Mouse (Mus musculus): ENCODE data around the gene 6430571L13Rik.
A peak's percentile ranks its signal among the peaks of the same experiment; 100 is the strongest.

The 6430571L13Rik gene

DNA sequence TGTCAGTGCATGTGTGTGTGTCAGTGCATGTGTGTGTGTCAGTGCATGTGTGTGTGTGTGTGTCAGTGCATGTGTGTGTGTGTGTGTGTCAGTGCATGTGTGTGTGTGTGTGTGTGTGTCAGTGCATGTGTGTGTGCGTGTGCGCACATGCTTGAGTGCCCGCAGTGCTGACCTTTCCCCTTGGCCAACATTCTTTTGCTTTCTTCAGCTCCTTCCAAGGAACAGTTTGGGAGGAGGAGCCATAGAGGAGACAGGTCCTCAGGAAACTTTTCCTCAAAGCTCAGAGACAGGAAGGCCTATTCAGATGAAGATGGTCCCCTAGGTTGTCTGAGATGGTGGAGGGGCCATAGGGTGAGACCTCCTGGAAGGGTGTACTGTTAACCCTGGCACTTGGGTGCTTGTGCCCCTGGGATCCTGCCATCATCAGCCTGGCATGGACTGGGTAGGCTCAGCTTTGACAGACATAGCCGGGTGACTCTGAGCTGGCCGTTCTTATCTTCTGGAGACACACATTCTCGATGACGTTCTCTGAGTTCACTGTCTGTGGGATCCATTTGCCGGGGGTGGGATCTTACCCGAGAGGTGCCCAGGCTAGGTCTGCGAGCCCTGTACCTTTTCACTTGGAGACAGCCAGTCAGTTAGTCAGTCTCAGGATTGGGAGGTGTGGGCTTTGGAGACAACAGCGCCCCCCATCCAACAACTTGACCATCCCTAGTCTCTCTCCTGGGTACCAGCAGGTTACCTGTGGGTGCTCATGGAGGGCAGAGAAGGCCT is 33.1 kb upstream of the 6430571L13Rik start:
- DNase-seq (ENCODE audit: low spot score in 2 of 2), result no peak

GRCm38 (mm10) chr9:107307886-107308285 is 32.5 kb upstream of the 6430571L13Rik start:
- DNase-seq (ENCODE audit: low spot score in 2 of 2), result peak; percentile 73 to 85

DNA sequence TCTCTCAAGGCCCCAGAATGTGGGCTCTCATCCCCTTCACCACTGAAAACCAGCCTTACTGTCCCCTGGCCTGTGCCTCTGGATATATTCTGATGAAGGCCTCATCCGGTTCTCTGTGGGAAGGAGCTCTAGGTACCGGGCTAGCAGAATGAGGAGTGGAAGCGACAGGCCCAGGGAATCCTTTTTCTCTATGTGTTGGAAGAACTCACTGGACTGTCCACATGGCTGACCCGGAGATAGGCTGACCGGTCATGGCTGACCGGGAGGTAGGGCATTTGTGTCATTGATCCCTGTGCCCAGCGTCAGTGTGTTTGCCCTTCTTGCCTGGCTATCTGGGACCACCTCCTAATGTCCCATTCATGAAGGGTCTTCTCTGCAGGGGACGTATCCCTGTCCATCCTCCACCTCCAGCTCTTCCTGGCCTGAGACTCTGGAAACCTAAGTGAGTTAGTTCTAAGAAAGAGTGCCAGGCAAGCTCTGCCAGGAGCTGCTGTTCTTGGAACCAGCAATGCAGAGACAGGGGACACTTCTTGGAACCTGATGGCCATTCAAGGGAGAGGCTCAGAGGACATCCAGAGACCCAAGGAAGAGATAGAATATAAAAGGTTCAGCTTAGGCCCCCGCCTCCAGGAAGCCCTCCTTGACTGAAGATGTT is 31.9 kb upstream of the 6430571L13Rik start:
- no peak for DNase-seq (ENCODE audit: low spot score in 2 of 2)

- DNase-seq (ENCODE audit: low spot score in 2 of 2), result no peak
Observed at GRCm38 (mm10) chr9:107309171-107309570, 31.2 kb upstream of the 6430571L13Rik start.

DNA sequence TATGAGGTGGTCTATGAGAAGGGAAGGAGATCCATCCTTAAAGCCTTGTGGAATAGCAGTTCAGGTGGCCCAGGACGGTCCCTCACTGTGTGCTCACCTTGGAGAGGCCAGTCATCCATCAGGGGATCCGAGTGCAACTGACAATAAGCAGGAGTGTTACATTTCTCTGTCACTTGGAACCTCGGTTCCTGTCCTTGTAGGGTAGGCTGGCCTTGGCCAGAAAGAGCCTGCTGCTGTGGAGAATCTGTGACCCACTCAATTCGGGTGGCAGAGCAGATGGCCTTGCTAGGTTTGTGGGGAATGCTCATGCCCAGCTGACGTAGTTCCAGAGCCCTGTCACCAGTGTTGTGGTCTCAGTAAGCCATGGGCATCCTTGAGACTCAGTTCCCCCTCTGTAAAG is 30.8 kb upstream of the 6430571L13Rik start:
- DNase-seq (ENCODE audit: low spot score in 2 of 2), result no peak

DNA sequence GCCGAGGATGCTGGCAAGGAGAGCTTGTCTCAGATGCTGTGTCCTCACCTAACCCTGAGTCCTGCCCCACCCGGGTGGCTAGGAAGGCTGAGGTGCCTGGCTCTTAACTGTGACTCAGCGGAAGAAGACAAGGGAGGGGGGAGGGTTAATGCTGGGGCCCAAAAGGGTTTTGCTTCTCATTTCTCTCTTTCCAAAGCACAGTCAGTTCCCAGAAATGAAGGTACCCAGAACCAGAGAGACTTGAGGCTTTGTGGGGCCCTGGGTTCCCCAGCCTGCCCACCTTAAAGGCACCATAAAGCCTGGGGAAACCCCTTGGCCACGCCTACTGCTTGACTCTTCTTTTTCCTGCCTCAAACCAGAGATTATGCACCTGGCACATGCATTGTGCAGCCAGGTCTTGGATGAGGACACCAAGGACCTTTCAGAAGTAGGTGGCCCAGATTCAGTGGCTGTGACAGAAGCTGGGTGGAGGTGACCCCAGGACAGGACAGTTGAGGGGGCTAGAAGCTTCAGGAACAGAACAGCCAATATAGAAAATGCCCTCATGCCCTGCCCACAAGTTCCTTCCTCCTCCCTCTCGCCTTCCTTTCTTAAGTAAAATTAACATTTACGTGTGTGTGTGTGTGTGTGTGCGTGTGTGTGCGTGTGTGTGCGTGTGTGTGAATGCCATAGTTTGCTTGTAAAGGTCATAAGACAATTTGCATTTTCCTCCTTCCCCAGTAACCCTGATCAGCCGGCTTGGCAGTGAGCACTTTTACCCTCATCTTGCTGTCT is 27.4 kb upstream of the 6430571L13Rik start:
- no peak for DNase-seq (ENCODE audit: low spot score in 2 of 2)

- no peak for DNase-seq (ENCODE audit: low spot score in 2 of 2)
Observed at GRCm38 (mm10) chr9:107313926-107314325, 26.5 kb upstream of the 6430571L13Rik start.

GRCm38 (mm10) chr9:107315791-107316190 is 24.6 kb upstream of the 6430571L13Rik start:
- no peak for DNase-seq (ENCODE audit: low spot score in 2 of 2)

DNA sequence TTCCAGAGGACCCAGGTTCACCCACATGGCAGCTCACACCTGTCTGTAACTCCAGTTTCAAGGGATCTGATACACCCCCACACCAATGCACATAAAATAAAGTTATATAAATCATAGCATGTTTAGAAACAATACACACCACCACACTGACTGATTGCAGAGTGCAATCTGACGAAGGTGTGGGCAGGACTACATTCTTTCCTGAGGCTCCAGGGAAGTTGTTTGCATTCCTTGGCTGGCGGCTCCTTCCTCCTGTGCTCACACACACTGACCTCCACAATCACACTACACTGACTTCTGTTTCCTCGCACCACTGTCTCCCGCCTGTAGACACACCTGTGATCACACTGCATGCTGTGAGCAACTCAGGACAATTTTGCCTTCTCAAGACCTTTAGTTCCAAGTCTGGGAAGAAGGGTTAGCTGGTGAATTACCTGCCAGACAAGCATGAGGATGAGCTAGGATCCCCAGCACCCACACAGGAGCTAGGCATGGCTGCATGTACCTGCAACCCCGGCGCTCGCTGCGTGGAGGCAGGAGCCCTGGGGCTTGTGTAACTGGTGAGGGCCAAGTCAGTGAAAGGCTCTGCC is 17.8 kb upstream of the 6430571L13Rik start:
- DNase-seq (ENCODE audit: low spot score in 2 of 2), result no peak

DNA sequence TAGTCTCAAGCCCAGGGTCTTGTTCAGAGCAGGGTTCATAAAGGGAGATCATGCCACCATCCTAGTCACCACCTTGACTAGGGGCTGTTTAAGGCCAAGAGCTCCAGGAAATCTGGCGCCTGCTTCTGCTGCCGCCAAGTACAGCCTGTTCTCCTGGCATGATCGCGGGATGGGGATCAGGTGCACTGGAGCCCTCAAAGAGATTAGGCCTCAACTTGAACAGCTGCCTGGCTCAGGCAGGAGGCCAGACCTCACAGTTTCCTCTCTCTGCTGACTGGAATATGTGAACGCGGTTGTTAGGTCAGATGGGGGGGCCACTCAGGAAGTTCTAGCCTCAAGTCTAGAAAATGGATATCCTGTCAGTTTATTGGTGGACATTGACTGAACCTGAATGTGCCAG is 16.8 kb upstream of the 6430571L13Rik start:
- DNase-seq (ENCODE audit: low spot score in 2 of 2), result peak in 1 of 2 experiments; percentile 48

DNA sequence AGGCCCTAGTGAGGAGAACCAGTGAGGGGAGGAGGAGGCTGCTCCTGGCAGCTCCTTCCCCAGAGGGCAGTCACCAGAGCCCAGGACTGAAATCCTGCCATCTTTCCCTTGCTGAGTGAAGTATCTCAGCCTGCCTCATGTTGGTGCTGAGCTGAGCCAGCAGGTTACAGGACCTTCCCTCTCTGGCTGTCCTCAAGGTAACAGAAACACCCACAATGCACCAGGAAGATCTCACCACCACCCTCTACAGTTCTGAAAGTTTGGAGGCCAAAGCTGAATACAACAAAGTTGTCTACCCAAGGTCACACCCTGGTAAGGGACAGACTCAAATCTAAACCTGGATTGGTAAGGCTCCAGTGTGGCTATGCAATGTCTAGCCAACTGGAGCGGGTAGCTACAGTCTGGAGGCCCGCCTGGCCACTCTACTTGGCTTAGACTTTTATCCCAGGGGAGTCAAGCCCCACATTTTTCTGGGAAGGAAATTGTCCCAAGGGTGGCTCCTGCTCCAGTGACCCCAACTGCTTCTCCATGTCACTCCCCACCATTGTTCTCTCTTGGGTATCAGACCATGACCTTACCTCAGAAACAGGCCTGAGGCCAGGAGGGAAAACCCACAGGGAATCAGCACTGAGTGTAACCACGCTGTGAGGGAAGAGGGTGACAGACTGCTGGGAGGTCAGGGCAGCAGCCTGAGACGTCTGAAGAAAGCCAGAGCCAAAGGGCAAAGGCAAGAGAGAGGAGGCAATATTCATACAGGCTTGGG is 15.4 kb upstream of the 6430571L13Rik start:
- no peak for DNase-seq (ENCODE audit: low spot score in 2 of 2)

- DNase-seq (ENCODE audit: low spot score in 2 of 2), result no peak
Observed at GRCm38 (mm10) chr9:107325904-107326303, 14.5 kb upstream of the 6430571L13Rik start.

DNA sequence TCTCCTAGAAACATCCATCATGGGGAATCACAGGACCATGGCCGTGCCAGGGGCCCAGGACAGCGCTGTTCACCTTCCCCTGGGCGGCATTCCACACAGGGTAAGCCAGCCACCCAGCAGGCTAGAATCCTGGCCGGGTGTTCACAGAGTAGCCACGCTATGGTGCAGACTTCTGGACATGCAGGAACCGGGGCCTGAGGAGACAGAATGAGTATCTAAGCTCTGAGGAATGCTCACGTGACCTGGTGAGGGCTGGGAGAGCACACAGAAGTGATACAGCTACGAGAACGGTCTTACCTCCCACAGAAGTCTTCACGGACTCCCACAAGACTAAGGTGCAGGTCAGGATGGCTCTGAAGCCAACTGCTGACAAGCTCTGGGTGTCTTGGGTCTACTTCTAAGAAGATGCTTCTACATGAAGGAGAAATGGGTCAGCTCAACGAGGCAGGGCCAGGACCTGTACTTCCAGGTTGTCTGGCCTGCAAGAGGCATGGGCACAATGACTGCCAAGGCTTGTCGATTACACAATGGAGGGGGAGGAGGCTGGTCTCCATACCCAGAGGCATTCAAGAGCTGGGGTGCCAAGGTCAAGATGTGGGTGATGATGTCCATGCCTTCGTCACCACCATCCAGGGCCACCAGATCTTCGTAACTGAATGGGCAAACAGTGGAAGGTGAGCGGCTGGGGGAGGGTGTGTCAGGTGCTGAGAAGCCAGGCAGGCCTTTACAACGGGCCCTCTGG is 12.4 kb upstream of the 6430571L13Rik start:
- no peak for DNase-seq (ENCODE audit: low spot score in 2 of 2)

DNA sequence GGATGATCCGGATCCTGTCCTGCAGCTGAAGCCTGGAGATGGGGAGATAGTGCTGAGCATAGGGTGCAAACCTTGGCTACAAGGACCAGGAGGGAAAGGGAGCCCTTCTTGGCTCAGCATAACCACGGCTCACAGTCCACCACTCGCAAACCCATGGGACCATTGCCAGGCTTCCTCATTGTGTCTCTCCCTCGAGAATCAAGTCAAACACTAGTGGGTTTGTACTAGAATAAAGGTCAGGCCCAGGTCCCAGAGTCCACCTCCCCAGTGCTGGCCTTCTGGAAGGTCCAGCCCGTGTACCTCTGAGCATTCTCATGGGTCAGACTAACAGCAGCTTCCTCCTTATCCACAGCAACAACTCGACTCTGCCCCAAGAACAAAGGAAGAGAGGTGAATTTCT is 9.6 kb upstream of the 6430571L13Rik start:
- no peak for DNase-seq (ENCODE audit: low spot score in 2 of 2)

DNA sequence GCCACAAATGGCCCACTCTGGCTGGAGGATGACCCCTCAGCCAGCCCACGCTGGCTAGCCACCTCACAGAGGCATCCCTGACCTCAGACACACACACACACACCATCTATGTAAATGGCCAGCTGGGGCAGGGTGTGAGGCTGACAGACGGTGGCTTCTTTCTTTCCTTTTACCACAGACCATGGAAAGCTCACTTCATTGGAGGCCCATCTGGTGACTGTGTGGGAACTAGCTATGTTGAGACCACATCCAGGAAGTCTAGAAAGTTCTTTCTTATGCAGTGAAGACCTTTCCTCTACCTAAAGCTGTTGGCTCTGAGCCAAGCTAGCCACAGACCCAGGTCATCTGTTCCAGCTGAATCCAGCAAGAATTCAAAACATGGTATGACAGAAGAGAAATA is 6.7 kb upstream of the 6430571L13Rik start:
- no peak for DNase-seq (ENCODE audit: low spot score in 2 of 2)

DNA sequence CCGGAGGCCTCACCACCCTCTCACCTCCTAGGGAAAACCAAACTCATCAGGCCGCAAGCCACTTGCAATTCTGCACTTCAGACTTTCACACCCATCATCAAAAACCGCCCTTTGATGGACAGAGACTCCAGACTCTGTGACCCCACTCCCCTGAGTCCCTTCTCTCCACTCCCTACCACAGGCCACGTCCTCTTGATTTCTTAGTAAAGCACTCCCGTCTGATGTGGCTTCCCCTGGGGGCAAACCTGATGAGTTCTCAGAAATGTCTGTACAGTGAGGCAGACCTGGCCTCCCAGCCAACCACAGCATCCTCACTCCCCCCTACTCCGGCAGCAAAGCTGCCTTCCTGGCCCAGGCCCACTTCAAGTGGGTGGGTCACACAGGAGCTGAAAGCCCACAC is 6.0 kb upstream of the 6430571L13Rik start:
- no peak for DNase-seq (ENCODE audit: low spot score in 2 of 2)

DNA sequence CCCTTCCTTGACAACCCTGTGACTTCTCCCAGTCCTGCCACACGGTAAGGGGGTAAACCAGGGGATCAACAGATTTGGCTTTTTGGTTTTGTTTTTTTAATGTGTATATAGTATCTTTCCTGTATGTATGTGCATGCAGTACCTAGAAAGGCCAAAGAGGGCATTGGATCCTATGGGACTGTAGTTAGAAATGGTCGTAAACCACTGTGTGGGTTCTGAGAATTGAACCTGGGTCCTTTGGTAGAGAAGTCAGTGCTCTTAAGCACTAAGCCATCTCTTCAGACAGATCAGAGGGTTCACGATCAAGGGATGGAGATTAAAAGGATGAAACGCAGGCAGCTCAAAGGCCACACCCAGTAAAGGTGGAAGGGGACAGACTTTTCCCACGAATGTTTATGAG is 5.4 kb upstream of the 6430571L13Rik start:
- DNase-seq (ENCODE audit: low spot score in 2 of 2), result no peak

- peak; percentile 56 to 69 for DNase-seq (ENCODE audit: low spot score in 2 of 2)
Observed at GRCm38 (mm10) chr9:107335909-107336308, 4.5 kb upstream of the 6430571L13Rik start.

DNA sequence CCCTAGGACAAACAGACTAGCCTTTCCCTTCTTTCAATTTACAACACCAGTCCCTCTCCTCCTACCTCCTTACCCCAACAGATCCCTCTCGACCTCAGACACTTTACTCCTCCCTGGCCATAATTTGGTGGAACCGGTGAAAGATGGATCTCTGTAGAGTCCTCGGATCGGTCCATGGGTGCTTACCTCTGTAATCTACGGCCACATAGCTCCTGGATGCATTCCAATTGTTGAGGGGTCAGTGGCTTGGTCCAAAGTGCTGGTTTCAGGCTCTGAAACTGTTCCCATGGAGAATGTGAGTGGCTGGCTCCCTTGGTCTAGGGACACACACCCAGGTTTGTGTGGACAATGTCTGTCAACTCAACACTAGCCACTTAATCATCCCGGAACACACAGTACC is 4.0 kb upstream of the 6430571L13Rik start:
- DNase-seq (ENCODE audit: low spot score in 2 of 2), result no peak

- peak; percentile 58 for DNase-seq (ENCODE audit: low spot score in 2 of 2)
Observed at GRCm38 (mm10) chr9:107338172-107338883, 2.1 kb upstream of the 6430571L13Rik start, which contains the start of gene Hemk1. TSS of gene Hemk1 (minus strand) at chr9:107338350.

All from urinary bladder, adult 18-20 months (tissue).